Mouse (Mus musculus) midbrain, postnatal 0 days (tissue): ENCODE data around the gene Gm20388. TPM values are rescaled to one million over a fixed set of nuclear protein-coding genes. Genes with fewer than 3 reads are reported as not detected.
A peak's percentile ranks its signal among the peaks of the same experiment; 100 is the strongest.

Source experiments
- ATAC-seq: fragments of 200-750 bp; cut with Nextera tagmentation; 2 replicates; pipeline ENCODE4 v1.8.0; 2017; ENCODE audit warnings: moderate number of reproducible peaks, mild to moderate bottlenecking, moderate TSS enrichment, moderate library complexity; ENCODE audit not compliant: low FRiP score
- DNase-seq: peaks from one replicate; pipeline ENCODE4 v3.0.0-alpha.2; 2015; ENCODE audit warnings: low spot score
- H3K27ac ChIP-seq: fragments of 300-500 bp; sonication (generic); 2 replicates; pipeline ENCODE4 v1.5.1; 2014; ENCODE audit warnings: low read depth, mild to moderate bottlenecking, low read length, mixed read lengths
- H3K27me3 ChIP-seq: fragments of 300-500 bp; sonication (generic); 2 replicates; pipeline ENCODE4 v1.6.1; 2014; ENCODE audit warnings: low read length, control low read depth, mixed read lengths; ENCODE audit not compliant: insufficient read depth
- H3K36me3 ChIP-seq: fragments of 300-500 bp; sonication (generic); 2 replicates; pipeline ENCODE4 v1.6.1; 2014; ENCODE audit warnings: low read length, control low read depth, mixed read lengths; ENCODE audit not compliant: insufficient read depth
- H3K4me1 ChIP-seq: fragments of 300-500 bp; sonication (generic); 2 replicates; pipeline ENCODE4 v1.6.1; 2014; ENCODE audit warnings: mild to moderate bottlenecking, control low read depth, antibody characterized with exemption, low read length, mixed read lengths; ENCODE audit not compliant: insufficient read depth
- H3K4me2 ChIP-seq: fragments of 300-500 bp; sonication (generic); 2 replicates; pipeline ENCODE4 v1.6.1; 2014; ENCODE audit warnings: low read depth, mild to moderate bottlenecking, low read length, mixed read lengths; ENCODE audit not compliant: poor library complexity, severe bottlenecking
- H3K4me3 ChIP-seq: fragments of 300-500 bp; sonication (generic); 2 replicates; pipeline ENCODE4 v1.5.1; 2014; ENCODE audit warnings: low read depth, mild to moderate bottlenecking, low read length, moderate library complexity
- H3K9ac ChIP-seq: fragments of 300-500 bp; sonication (generic); replicated peaks from 2 replicates; pipeline ENCODE4 v1.6.1; 2014; ENCODE audit warnings: mild to moderate bottlenecking, low read length, moderate library complexity, mixed read lengths; ENCODE audit not compliant: poor library complexity, severe bottlenecking
- H3K9me3 ChIP-seq: fragments of 300-500 bp; sonication (generic); 2 replicates; pipeline ENCODE4 v1.6.1; 2016; ENCODE audit warnings: low read length, control low read depth
- CTCF ChIP-seq: IDR thresholded peaks from 2 replicates; pipeline ENCODE4 v1.5.1; 2016; ENCODE audit warnings: antibody characterized with exemption, mild to moderate bottlenecking
- WGBS: fragments of 180-500 bp; shearing (Covaris S2); extraction: QIAGEN DNeasy Blood & Tissue Kit; methylation state at CpG from one replicate; pipeline ENCODE4 v1.1.7; 2014; 5-methylcytosine and 5-hydroxymethylcytosine counted together
- polyA plus RNA-seq: library from polyadenylated mRNA; unstranded; fragments of >200 nt; fragmentation: Nextera tagmentation; extraction: Ambion mirVana; gene quantifications from 2 replicates; pipeline ENCODE4 v1.2.1, GENCODE M21; 2015
- total RNA-seq: library from RNA; depleted of rRNA; stranded (reverse); fragments of >200 nt; gene quantifications from 2 replicates; pipeline ENCODE4 v1.2.3, GENCODE M21; 2014

Gene Gm20388
- total and polyA plus RNA-seq, 2 experiments from 2014 or later, result 74.2 TPM; not detected in 1

DNA sequence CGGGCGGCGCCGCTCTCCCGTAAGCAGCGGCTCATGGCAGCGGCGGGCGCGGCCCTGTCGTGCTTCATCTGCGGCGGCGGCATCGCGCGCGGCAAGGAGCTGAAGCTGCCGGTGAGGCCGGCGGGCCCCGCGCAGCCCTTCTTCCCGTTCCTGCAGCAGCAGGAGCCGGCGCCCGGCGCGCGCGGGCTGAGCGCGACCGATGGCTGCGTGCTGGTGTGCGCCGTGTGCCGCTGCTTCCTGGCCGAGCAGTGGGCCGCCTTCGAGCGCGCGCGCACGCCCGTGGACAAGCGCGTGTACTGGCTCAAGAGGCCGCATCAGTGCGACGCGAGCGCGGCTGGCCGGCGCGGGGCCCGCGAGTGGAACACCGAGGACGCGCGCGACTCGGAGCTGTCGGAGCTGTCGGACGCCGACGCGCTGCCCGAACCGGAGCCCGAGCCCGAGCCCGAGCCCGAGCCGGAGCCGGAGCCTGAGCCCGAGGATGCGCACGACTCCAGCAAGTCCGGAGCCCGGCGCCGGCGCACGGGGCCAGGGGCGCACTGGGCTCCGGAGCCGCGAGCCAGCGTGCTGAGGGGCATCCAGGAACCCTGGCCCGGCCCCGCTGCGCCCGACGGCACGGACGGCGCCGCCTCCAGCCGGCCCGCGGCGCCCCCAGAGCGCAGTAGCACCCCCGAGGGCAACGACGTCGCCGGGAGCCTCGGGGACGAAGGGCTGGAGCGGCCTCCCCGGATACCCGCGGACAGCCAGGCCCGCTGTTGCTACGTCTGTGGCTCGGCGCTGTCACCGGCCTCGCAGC lies 318.3 kb downstream of the Gm20388 start:
- peaks cover 9% of the 10 kb centered on the region for H3K27me3 ChIP-seq
- peak overlapping the region; percentile 75 for H3K9ac ChIP-seq
- peak overlapping the region; percentile 61 for H3K4me3 ChIP-seq
- DNase-seq, result peak; percentile 61
- peak; percentile 38; the same call in 1 of the 2 replicates for ATAC-seq
- no peak for TF ChIP-seq CTCF
- peaks cover 27% of the 10 kb centered on the region for H3K4me1 ChIP-seq
- H3K36me3 ChIP-seq, result no peaks in the 10 kb centered on the region
- H3K27ac ChIP-seq, result peak overlapping the region; percentile 55; the same call in 1 of the 2 replicates
- H3K4me2 ChIP-seq, result peak overlapping the region; percentile 89
- H3K9me3 ChIP-seq, result no peaks in the 10 kb centered on the region
- WGBS, result under 1% methylated on average over 77 of the region's 125 CpGs

GRCm38 (mm10) chr8:120229574-120229916 lies 318.9 kb downstream of the Gm20388 start:
- Histone ChIP-seq H3K4me3 (peak overlapping the region; percentile 61), H3K4me2 (peak overlapping the region; percentile 89), H3K4me1 (peaks cover 28% of the 10 kb centered on the region), H3K9ac (peak overlapping the region; percentile 75), H3K9me3 (no peaks in the 10 kb centered on the region), H3K27ac (no peak overlapping the region), H3K27me3 (peaks cover 9% of the 10 kb centered on the region), H3K36me3 (no peaks in the 10 kb centered on the region)
- no peak for TF ChIP-seq CTCF
- ATAC-seq (peak; percentile 6; the same call in 1 of the 2 replicates), DNase-seq (no peak)
- WGBS, result 1% methylated on average over 17 of the region's 22 CpGs

- Histone ChIP-seq H3K9ac (peak overlapping the region; percentile 75; the same call in 1 of the 2 replicates), H3K4me2 (peak overlapping the region; percentile 89), H3K27ac (no peak overlapping the region), H3K4me1 (peaks cover 32% of the 10 kb centered on the region), H3K4me3 (peak overlapping the region; percentile 61), H3K9me3 (no peaks in the 10 kb centered on the region), H3K36me3 (no peaks in the 10 kb centered on the region), H3K27me3 (peaks cover 9% of the 10 kb centered on the region)
- WGBS, result 16% methylated on average over 20 of the region's 22 CpGs
- DNase-seq (no peak), ATAC-seq (no peak)
- TF ChIP-seq CTCF, result no peak
These were observed 319.4 kb downstream of the Gm20388 start for GRCm38 (mm10) chr8:120230081-120230480.

GRCm38 (mm10) chr8:120230715-120231614 lies 320.3 kb downstream of the Gm20388 start:
- peaks cover 9% of the 10 kb centered on the region for H3K27me3 ChIP-seq
- no peak for ATAC-seq
- no peak for DNase-seq
- H3K4me2 ChIP-seq, result peak overlapping the region; percentile 89
- WGBS, result 44% methylated on average over 18 of the region's 18 CpGs
- TF ChIP-seq CTCF, result no peak
- peak overlapping the region; percentile 61 for H3K4me3 ChIP-seq
- no peaks in the 10 kb centered on the region for H3K9me3 ChIP-seq
- no peak overlapping the region for H3K27ac ChIP-seq
- H3K36me3 ChIP-seq, result no peaks in the 10 kb centered on the region
- peaks cover 32% of the 10 kb centered on the region for H3K4me1 ChIP-seq
- H3K9ac ChIP-seq, result peak overlapping the region; percentile 75

- no peak overlapping the region for H3K9ac ChIP-seq
- peak; percentile 67 for DNase-seq
- peaks cover 9% of the 10 kb centered on the region for H3K27me3 ChIP-seq
- no peak overlapping the region for H3K27ac ChIP-seq
- H3K4me3 ChIP-seq, result no peak overlapping the region
- peaks cover 32% of the 10 kb centered on the region for H3K4me1 ChIP-seq
- H3K36me3 ChIP-seq, result no peaks in the 10 kb centered on the region
- ATAC-seq, result no peak
- peak overlapping the region; percentile 89 for H3K4me2 ChIP-seq
- no peak for TF ChIP-seq CTCF
- WGBS, result 66% methylated on average over 3 of the region's 3 CpGs
- no peaks in the 10 kb centered on the region for H3K9me3 ChIP-seq
These were observed 321.2 kb downstream of the Gm20388 start for GRCm38 (mm10) chr8:120231870-120232269.
